Mouse (Mus musculus): Measurements from ENCODE around the gene Mrpl33. TPM values are rescaled to one million over a fixed set of nuclear protein-coding genes. Genes with fewer than 3 reads are reported as not detected.
"Not testable (repeated sequence)": the region's sequence is repeated elsewhere in the genome, so short reads cannot be mapped to it uniquely, and the experiment has no call there.

The Mrpl33 gene
- polyA plus RNA-seq, 1 experiment from 2014 or later: 300 TPM

DNA sequence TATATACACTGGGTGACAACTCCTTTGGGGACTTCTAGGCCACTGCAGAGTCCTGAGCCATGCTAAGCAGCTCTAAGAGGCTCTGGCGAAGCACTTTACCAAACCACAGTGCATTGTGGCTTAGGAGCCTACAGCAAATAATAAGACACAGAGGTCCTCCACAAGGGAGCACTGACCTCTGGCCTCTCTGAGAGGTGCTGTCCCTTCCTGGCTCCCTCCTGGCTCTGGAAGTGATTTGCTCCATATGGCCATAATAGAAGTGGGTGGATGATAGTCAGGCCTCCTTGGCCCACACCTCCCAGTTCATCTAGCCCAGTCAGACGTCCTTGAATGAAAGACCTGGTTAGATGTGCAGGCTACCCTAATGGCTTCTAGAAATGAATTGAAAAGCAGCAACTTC, 8.7 kb upstream of the Mrpl33 start:
- H3K27me3 ChIP-seq (replicated peaks; ENCODE audit: control insufficient read depth, insufficient read depth, low read length): no peaks in the 10 kb centered on the region
- no peaks in the 10 kb centered on the region for H3K4me1 ChIP-seq (replicated peaks; ENCODE audit: control insufficient read depth, insufficient read depth, low read length)
- no peak for DNase-seq (ENCODE audit: low spot score)
- H3K4me2 ChIP-seq: no peak overlapping the region
- no peak overlapping the region for H3K9ac ChIP-seq (ENCODE audit: low read depth, low read length)
- 73% methylated on average over 2 of the region's 2 CpGs for WGBS
- H3K4me3 ChIP-seq (ENCODE audit: low read depth, low read length): no peak overlapping the region
- no peak for ATAC-seq (replicated peaks; ENCODE audit: low FRiP score)
- H3K27ac ChIP-seq (ENCODE audit: low read depth, low read length): no peak overlapping the region
- no peaks in the 10 kb centered on the region for H3K9me3 ChIP-seq (ENCODE audit: control insufficient read depth, low read length)
- no peaks in the 10 kb centered on the region for H3K36me3 ChIP-seq (ENCODE audit: control insufficient read depth, insufficient read depth, low read length)

DNA sequence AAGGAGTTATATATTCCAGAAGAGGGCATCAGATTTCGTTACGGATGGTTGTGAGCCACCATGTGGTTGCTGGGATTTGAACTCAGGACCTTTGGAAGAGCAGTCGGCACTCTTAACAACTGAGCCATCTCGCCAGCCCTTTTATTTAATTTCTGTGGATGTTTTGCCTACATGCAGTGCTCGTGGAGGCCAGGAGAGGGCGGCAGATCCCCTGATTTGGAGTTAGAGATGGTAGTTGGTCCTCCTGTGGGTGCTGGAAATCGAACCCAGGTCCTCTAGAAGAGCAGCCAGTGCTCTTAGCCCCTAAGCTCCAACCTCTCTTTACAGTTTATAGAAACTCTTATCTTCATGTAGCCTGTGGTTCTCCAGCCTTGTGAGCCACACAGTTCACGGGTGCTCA, 8.1 kb upstream of the Mrpl33 start:
- H3K9me3 ChIP-seq (ENCODE audit: control insufficient read depth, low read length); H3K9ac ChIP-seq (ENCODE audit: low read depth, low read length); H3K36me3 ChIP-seq (ENCODE audit: control insufficient read depth, insufficient read depth, low read length); DNase-seq (ENCODE audit: low spot score); H3K4me1 ChIP-seq (replicated peaks; ENCODE audit: control insufficient read depth, insufficient read depth, low read length); H3K27me3 ChIP-seq (replicated peaks; ENCODE audit: control insufficient read depth, insufficient read depth, low read length); H3K4me3 ChIP-seq (ENCODE audit: low read depth, low read length); H3K27ac ChIP-seq (ENCODE audit: low read depth, low read length); ATAC-seq (replicated peaks; ENCODE audit: low FRiP score); H3K4me2 ChIP-seq: not testable (repeated sequence)
- WGBS: 77% methylated on average over 8 of the region's 8 CpGs

DNA sequence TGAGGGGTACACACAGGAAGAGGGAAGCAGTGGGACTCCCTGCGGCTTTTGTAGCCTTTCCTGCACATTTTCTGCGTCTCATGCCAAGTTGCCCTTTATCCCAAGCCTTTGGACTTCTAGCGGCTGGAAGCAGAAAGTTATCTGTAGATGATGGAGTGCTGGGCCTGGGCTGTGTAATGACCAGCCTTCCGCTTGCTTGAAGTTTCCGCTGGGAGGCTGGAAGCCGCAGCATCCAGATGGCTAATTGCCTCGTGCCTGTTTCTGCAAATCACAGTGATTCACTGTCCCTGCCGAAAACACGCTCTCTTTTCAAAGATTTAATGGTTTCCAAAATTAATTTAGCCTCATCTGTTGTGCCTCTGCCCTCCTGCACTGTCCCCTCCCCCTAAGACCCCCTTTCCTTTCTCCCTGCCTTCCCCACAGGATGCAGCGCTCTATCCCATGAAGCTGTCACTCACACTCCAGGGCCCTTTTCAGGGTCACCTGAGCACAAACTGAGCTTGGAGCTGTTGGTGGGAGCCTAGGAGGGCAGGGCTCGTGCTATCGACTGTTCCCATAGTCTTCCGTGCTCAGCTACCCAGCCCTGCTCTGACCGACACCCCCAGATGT, 6.9 kb upstream of the Mrpl33 start:
- no peaks in the 10 kb centered on the region for H3K27me3 ChIP-seq (replicated peaks; ENCODE audit: control insufficient read depth, insufficient read depth, low read length)
- no peaks in the 10 kb centered on the region for H3K36me3 ChIP-seq (ENCODE audit: control insufficient read depth, insufficient read depth, low read length)
- no peaks in the 10 kb centered on the region for H3K4me1 ChIP-seq (replicated peaks; ENCODE audit: control insufficient read depth, insufficient read depth, low read length)
- no peaks in the 10 kb centered on the region for H3K9me3 ChIP-seq (ENCODE audit: control insufficient read depth, low read length)
- H3K4me2 ChIP-seq: no peak overlapping the region
- WGBS: 69% methylated on average over 14 of the region's 14 CpGs
- no peak overlapping the region for H3K27ac ChIP-seq (ENCODE audit: low read depth, low read length)
- DNase-seq (ENCODE audit: low spot score) (no peak), ATAC-seq (replicated peaks; ENCODE audit: low FRiP score) (no peak)
- H3K4me3 ChIP-seq (ENCODE audit: low read depth, low read length): no peak overlapping the region
- H3K9ac ChIP-seq (ENCODE audit: low read depth, low read length): no peak overlapping the region

DNA sequence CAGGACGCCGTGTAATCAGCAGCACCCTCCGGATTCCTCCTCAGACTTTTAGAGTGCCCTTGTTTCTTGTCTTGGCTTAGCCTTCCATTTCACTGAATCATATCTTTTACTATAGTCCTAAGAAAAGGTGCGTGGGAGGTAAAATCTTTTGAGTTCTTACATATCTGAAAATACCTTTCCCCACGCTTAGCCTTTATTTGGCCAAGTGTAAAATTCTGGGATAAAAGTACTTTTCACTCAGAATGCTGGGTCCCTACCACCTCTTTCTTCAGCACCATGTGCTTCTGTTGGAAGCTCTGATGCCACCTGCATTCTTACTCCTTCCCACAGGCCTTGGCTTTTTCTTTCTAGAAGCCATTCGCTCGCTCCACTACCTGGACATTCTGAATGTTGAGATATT, 5.6 kb upstream of the Mrpl33 start:
- ATAC-seq (replicated peaks; ENCODE audit: low FRiP score): no peak
- Histone ChIP-seq H3K9ac (ENCODE audit: low read depth, low read length) (no peak overlapping the region), H3K4me2 (no peak overlapping the region), H3K36me3 (ENCODE audit: control insufficient read depth, insufficient read depth, low read length) (no peaks in the 10 kb centered on the region), H3K4me1 (replicated peaks; ENCODE audit: control insufficient read depth, insufficient read depth, low read length) (no peaks in the 10 kb centered on the region), H3K9me3 (ENCODE audit: control insufficient read depth, low read length) (no peaks in the 10 kb centered on the region), H3K27me3 (replicated peaks; ENCODE audit: control insufficient read depth, insufficient read depth, low read length) (no peaks in the 10 kb centered on the region), H3K27ac (ENCODE audit: low read depth, low read length) (no peak overlapping the region), H3K4me3 (ENCODE audit: low read depth, low read length) (no peak overlapping the region)
- no peak for DNase-seq (ENCODE audit: low spot score)
- 82% methylated on average over 7 of the region's 7 CpGs for WGBS

DNA sequence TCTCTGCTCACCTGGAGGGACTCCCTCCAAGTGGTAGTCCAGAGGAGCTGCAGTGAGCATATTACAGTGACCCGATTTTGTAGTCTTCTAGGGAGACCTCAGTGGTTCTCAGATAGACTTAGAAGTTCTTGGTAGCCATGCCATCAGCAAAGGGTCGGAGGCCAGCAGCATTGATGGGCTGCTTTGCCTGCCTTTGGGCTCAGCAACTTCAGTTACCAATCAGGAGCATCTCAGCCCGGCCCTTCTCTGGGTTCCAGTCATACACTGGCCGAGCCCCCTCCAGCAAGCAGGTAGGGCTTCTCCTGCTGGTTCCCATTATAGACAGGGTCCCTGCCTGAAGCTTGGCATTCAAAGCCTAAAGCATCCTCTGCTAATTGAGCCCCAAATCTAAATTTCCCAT, 867 bp upstream of the Mrpl33 start:
- DNase-seq (ENCODE audit: low spot score): no peak
- H3K4me1 ChIP-seq (replicated peaks; ENCODE audit: control insufficient read depth, insufficient read depth, low read length): peaks cover 10% of the 10 kb centered on the region; the same call in 1 of the 2 replicates
- WGBS: 59% methylated on average over 4 of the region's 4 CpGs
- H3K4me2 ChIP-seq: peak overlapping the region; percentile 82
- no peak overlapping the region for H3K27ac ChIP-seq (ENCODE audit: low read depth, low read length)
- peak overlapping the region; percentile 46 for H3K4me3 ChIP-seq (ENCODE audit: low read depth, low read length)
- no peak overlapping the region for H3K9ac ChIP-seq (ENCODE audit: low read depth, low read length)
- no peaks in the 10 kb centered on the region for H3K27me3 ChIP-seq (replicated peaks; ENCODE audit: control insufficient read depth, insufficient read depth, low read length)
- H3K9me3 ChIP-seq (ENCODE audit: control insufficient read depth, low read length): no peaks in the 10 kb centered on the region
- no peak for ATAC-seq (replicated peaks; ENCODE audit: low FRiP score)
- H3K36me3 ChIP-seq (ENCODE audit: control insufficient read depth, insufficient read depth, low read length): no peaks in the 10 kb centered on the region

DNA sequence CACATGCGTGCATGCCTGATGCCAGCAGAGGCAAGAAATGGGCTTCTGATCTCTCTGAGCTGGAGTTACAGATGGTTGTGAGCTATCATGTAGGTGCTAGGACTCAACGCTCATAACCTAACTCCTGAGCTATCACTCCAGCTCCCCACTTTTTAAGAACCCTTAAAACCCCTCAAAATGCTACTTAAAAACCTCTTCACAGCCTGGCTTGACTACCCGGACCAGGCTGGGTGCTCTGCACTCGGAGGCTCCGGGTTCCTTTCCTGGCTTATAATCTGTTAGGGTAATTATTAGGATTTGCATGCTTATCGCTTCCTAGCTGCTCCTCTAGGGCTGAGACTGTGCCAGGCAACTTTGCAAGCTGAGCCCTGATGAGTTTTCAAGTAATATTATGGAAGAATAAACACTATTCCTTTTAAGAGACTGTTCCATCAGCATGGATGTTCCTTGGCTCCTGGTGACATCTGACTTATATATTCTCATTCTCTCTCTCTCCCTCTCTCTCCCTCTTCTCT, 752 bp downstream of the Mrpl33 start:
- no peak for DNase-seq (ENCODE audit: low spot score)
- H3K9me3 ChIP-seq (ENCODE audit: control insufficient read depth, low read length): no peaks in the 10 kb centered on the region
- no peak overlapping the region; the same call in 1 of the 2 replicates for H3K9ac ChIP-seq (ENCODE audit: low read depth, low read length)
- no peak for ATAC-seq (replicated peaks; ENCODE audit: low FRiP score)
- peaks cover 10% of the 10 kb centered on the region; the same call in 1 of the 2 replicates for H3K4me1 ChIP-seq (replicated peaks; ENCODE audit: control insufficient read depth, insufficient read depth, low read length)
- peak overlapping the region; percentile 46 for H3K4me3 ChIP-seq (ENCODE audit: low read depth, low read length)
- no peak overlapping the region for H3K27ac ChIP-seq (ENCODE audit: low read depth, low read length)
- H3K36me3 ChIP-seq (ENCODE audit: control insufficient read depth, insufficient read depth, low read length): no peaks in the 10 kb centered on the region
- H3K27me3 ChIP-seq (replicated peaks; ENCODE audit: control insufficient read depth, insufficient read depth, low read length): no peaks in the 10 kb centered on the region
- peak overlapping the region; percentile 82 for H3K4me2 ChIP-seq
- WGBS: 71% methylated on average over 6 of the region's 6 CpGs

DNA sequence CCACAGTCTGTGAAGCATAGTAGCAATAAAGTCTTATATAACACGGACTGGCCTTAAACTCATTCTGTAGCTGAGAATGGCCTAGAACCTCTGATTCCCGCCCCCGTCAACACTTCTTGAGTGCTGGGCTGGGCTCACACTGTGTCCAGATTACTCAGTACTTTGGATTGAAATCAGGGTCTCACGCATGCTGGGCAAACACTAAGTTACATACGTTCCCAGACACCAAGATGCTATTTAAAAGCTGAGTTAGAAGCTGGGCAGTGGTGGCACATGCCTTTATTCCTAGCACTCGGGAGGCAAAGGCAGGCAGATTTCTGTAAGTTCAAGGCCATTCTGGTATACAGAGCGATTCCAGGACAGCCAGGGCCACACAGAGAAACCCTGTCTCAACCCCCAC, 1.4 kb downstream of the Mrpl33 start:
- no peaks in the 10 kb centered on the region for H3K27me3 ChIP-seq (replicated peaks; ENCODE audit: control insufficient read depth, insufficient read depth, low read length)
- no peaks in the 10 kb centered on the region for H3K9me3 ChIP-seq (ENCODE audit: control insufficient read depth, low read length)
- DNase-seq (ENCODE audit: low spot score): no peak
- no peak for ATAC-seq (replicated peaks; ENCODE audit: low FRiP score)
- H3K36me3 ChIP-seq (ENCODE audit: control insufficient read depth, insufficient read depth, low read length): no peaks in the 10 kb centered on the region
- H3K4me2 ChIP-seq: no peak overlapping the region
- H3K9ac ChIP-seq (ENCODE audit: low read depth, low read length): no peak overlapping the region
- 78% methylated on average over 7 of the region's 7 CpGs for WGBS
- H3K27ac ChIP-seq (ENCODE audit: low read depth, low read length): no peak overlapping the region
- no peak overlapping the region for H3K4me3 ChIP-seq (ENCODE audit: low read depth, low read length)
- H3K4me1 ChIP-seq (replicated peaks; ENCODE audit: control insufficient read depth, insufficient read depth, low read length): peaks cover 10% of the 10 kb centered on the region; the same call in 1 of the 2 replicates

DNA sequence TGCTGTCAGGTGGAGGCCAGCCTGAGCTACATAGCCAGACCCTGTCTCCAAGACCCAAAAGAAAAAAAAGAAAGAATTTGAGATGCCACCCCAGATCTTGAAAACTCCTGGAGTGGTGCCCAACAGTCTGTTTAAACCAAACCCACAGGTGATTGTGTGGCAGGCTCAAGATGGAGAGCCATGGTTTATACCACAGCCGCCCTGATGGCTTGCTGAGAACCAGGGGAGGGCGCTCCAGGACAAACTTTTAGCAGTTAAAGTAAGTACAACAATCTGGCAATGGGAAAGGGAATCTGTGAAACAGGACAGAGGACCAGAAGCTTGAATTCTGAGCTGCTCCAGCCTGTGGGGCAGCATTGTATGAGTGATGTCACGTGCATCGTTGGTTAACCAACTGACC, 1.8 kb downstream of the Mrpl33 start:
- ATAC-seq (replicated peaks; ENCODE audit: low FRiP score) (no peak), DNase-seq (ENCODE audit: low spot score) (no peak)
- H3K27me3 ChIP-seq (replicated peaks; ENCODE audit: control insufficient read depth, insufficient read depth, low read length): no peaks in the 10 kb centered on the region
- H3K9ac ChIP-seq (ENCODE audit: low read depth, low read length): no peak overlapping the region
- H3K9me3 ChIP-seq (ENCODE audit: control insufficient read depth, low read length): no peaks in the 10 kb centered on the region
- peaks cover 10% of the 10 kb centered on the region; the same call in 1 of the 2 replicates for H3K4me1 ChIP-seq (replicated peaks; ENCODE audit: control insufficient read depth, insufficient read depth, low read length)
- H3K4me3 ChIP-seq (ENCODE audit: low read depth, low read length): no peak overlapping the region
- H3K4me2 ChIP-seq: no peak overlapping the region
- 68% methylated on average over 4 of the region's 4 CpGs for WGBS
- no peaks in the 10 kb centered on the region for H3K36me3 ChIP-seq (ENCODE audit: control insufficient read depth, insufficient read depth, low read length)
- no peak overlapping the region for H3K27ac ChIP-seq (ENCODE audit: low read depth, low read length)

DNA sequence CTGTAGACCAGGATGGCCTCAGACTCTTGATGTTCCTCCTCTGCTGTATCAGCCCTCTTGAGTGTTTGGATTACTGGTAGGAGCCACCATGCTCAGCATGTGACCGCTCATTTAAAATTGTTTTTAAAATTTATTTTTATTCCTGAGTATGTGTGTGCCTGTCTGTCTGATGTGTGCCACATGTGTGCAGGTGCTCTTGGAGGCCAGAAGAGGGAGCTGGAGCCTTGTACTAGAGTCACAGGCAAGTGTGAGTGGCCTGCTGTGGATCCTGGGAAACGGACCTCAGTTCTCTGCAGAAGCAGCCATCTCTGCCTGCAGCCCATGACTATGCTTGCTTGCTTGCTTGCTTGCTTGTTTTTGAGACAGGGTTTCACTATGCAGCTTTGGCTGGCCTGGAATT, 2.4 kb downstream of the Mrpl33 start:
- no peak overlapping the region for H3K4me2 ChIP-seq
- peaks cover 10% of the 10 kb centered on the region; the same call in 1 of the 2 replicates for H3K4me1 ChIP-seq (replicated peaks; ENCODE audit: control insufficient read depth, insufficient read depth, low read length)
- H3K36me3 ChIP-seq (ENCODE audit: control insufficient read depth, insufficient read depth, low read length): no peaks in the 10 kb centered on the region
- ATAC-seq (replicated peaks; ENCODE audit: low FRiP score) (no peak), DNase-seq (ENCODE audit: low spot score) (no peak)
- no peak overlapping the region for H3K27ac ChIP-seq (ENCODE audit: low read depth, low read length)
- 78% methylated on average over 2 of the region's 2 CpGs for WGBS
- no peak overlapping the region for H3K4me3 ChIP-seq (ENCODE audit: low read depth, low read length)
- no peak overlapping the region for H3K9ac ChIP-seq (ENCODE audit: low read depth, low read length)
- H3K9me3 ChIP-seq (ENCODE audit: control insufficient read depth, low read length): no peaks in the 10 kb centered on the region
- no peaks in the 10 kb centered on the region for H3K27me3 ChIP-seq (replicated peaks; ENCODE audit: control insufficient read depth, insufficient read depth, low read length)
